Mouse (Mus musculus) midbrain, embryonic 14.5 days (tissue): ENCODE measurements around the gene Ints6. TPM values are rescaled to one million over a fixed set of nuclear protein-coding genes. Genes with fewer than 3 reads are reported as not detected.
"Not testable (repeated sequence)": the region's sequence is repeated elsewhere in the genome, so short reads cannot be mapped to it uniquely, and the experiment has no call there.

ENCODE experiments used
- ATAC-seq: fragments of 200-750 bp; cut with Nextera tagmentation; 2 replicates; pipeline ENCODE4 v1.8.0; 2017; ENCODE audit warnings: moderate number of reproducible peaks, moderate library complexity; ENCODE audit not compliant: low FRiP score, low TSS enrichment
- DNase-seq: peaks from one replicate; pipeline ENCODE4 v3.0.0-alpha.2; 2015
- H3K27ac ChIP-seq: fragments of 300-500 bp; sonication (generic); replicated peaks from 2 replicates; pipeline ENCODE4 v1.5.1; 2014; ENCODE audit warnings: mild to moderate bottlenecking, low read depth, low read length, moderate library complexity
- H3K27me3 ChIP-seq: fragments of 300-500 bp; sonication (generic); 2 replicates; pipeline ENCODE4 v1.6.1; 2014; ENCODE audit warnings: low read length, control low read depth, mixed read lengths; ENCODE audit not compliant: control insufficient read depth, insufficient read depth
- H3K36me3 ChIP-seq: fragments of 300-500 bp; sonication (generic); 2 replicates; pipeline ENCODE4 v1.6.1; 2014; ENCODE audit warnings: low read length, control low read depth; ENCODE audit not compliant: control insufficient read depth, insufficient read depth
- H3K4me1 ChIP-seq: fragments of 300-500 bp; sonication (generic); 2 replicates; pipeline ENCODE4 v1.6.1; 2014; ENCODE audit warnings: mild to moderate bottlenecking, antibody characterized with exemption, low read length, control low read depth; ENCODE audit not compliant: control insufficient read depth, insufficient read depth
- H3K4me2 ChIP-seq: fragments of 300-500 bp; sonication (generic); 2 replicates; pipeline ENCODE4 v1.6.1; 2014; ENCODE audit warnings: mild to moderate bottlenecking, low read length, moderate library complexity
- H3K4me3 ChIP-seq: fragments of 300-500 bp; sonication (generic); replicated peaks from 2 replicates; pipeline ENCODE4 v1.5.1; 2014; ENCODE audit warnings: low read depth, low read length
- H3K9ac ChIP-seq: fragments of 300-500 bp; sonication (generic); replicated peaks from 2 replicates; pipeline ENCODE4 v1.6.1; 2014; ENCODE audit warnings: mild to moderate bottlenecking, low read length, moderate library complexity
- H3K9me3 ChIP-seq: fragments of 300-500 bp; sonication (generic); 2 replicates; pipeline ENCODE4 v1.6.1; 2016; ENCODE audit warnings: low read length, control low read depth, mixed read lengths; ENCODE audit not compliant: control insufficient read depth
- WGBS: fragments of 180-500 bp; shearing (Covaris S2); extraction: QIAGEN DNeasy Blood & Tissue Kit; methylation state at CpG from one replicate; pipeline ENCODE4 v1.1.7; 2014; 5-methylcytosine and 5-hydroxymethylcytosine counted together
- polyA plus RNA-seq: library from polyadenylated mRNA; unstranded; fragments of >200 nt; fragmentation: Nextera tagmentation; extraction: Ambion mirVana; gene quantifications from 2 replicates; pipeline ENCODE4 v1.2.1, GENCODE M21; 2014

Ints6 gene
- polyA plus RNA-seq, 1 experiment from 2014 or later, result 32.5 TPM

DNA sequence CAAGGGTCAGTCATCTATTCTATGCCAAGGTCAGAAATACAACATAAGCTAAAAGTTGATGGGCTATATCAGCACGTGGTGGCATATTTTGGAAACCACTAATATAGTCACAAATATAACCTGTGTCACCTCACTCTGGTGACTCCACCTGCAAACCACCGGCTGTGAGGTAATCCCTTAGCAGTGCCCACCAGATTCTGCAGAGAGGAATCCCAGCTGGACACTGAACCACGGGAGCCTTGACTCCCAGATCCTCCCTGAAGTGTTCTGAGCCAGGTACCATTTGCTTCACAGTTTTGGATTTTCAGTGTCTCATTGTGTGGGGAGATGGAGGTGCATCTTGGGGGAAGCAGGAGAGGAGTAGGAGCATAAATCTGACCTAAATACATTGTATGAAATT, 110.6 kb downstream of the Ints6 start:
- ATAC-seq (no peak), DNase-seq (no peak)
- H3K9ac ChIP-seq, result no peak overlapping the region
- H3K36me3 ChIP-seq, result no peaks in the 10 kb centered on the region
- no peaks in the 10 kb centered on the region for H3K4me1 ChIP-seq
- WGBS, result 65% methylated on average over 3 of the region's 3 CpGs
- H3K27me3 ChIP-seq, result no peaks in the 10 kb centered on the region
- H3K4me2 ChIP-seq, result no peak overlapping the region
- no peak overlapping the region for H3K4me3 ChIP-seq
- H3K27ac ChIP-seq, result no peak overlapping the region
- no peaks in the 10 kb centered on the region for H3K9me3 ChIP-seq

DNA sequence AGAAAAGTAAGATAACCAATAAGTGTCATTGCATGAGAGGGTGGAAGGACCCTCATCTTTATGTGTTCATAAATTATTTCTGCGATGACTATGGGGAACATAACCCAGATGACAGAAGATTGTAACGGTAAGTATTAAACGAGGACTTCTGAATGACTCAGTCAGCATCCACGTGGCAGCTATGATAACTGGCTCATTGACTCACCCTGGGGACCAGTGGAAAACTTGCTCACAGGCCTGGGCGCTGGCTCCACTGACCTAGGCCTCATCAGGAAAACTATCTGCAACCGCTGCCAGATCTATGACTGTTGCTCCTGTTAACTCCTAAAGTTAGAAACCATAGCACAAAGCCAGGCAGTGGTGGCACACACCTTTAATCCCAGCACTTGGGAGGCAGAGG, 112.6 kb downstream of the Ints6 start:
- no peak overlapping the region for H3K27ac ChIP-seq
- DNase-seq, result no peak
- H3K36me3 ChIP-seq, result no peaks in the 10 kb centered on the region
- no peak for ATAC-seq
- no peaks in the 10 kb centered on the region for H3K4me1 ChIP-seq
- no peak overlapping the region for H3K4me3 ChIP-seq
- no peak overlapping the region for H3K9ac ChIP-seq
- H3K4me2 ChIP-seq, result no peak overlapping the region
- H3K27me3 ChIP-seq, result no peaks in the 10 kb centered on the region
- 87% methylated on average over 6 of the region's 6 CpGs for WGBS
- H3K9me3 ChIP-seq, result no peaks in the 10 kb centered on the region

DNA sequence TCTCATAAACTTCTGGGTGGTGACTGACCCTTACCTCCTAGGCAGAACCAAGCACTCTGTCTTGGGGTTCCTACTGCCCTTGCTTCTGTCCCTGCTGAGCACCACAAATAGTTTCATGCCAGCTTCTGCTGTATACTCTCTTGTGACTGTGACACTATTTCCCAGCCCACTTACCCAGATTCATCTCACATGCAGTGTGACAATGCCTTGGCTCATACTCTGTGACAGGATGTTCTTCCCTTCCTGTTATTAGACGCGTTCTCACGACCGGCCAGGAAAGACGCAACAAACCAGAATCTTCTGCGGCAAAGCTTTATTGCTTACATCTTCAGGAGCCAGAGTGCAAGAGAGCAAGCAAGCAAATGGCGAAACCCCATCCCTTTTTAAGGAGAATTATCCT, 118.6 kb downstream of the Ints6 start:
- not testable (repeated sequence) for ATAC-seq

DNA sequence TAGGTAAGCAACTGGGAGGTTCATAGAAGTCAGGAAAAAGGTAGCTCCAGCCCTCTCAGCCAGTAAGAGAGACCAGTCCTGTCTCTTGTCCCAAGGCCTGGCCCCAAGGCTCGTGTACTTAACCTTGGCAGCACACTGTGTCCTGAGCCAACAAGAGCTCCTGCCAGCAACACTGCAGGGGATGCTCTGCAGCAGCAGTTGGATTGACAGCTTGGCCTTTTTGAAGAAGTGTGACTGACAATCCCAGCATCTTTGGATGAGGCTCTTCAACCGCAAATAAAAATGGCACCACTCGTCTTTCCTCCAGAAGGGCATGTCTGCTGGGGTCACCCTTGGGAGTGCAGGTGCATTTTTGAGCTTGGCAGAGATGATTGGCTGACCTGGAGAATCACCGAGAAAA, 120.6 kb downstream of the Ints6 start:
- H3K4me3 ChIP-seq, result no peak overlapping the region
- no peak overlapping the region for H3K4me2 ChIP-seq
- no peak overlapping the region for H3K9ac ChIP-seq
- DNase-seq (no peak), ATAC-seq (no peak)
- no peaks in the 10 kb centered on the region for H3K36me3 ChIP-seq
- WGBS, result 57% methylated on average over 4 of the region's 4 CpGs
- no peak overlapping the region for H3K27ac ChIP-seq
- peaks cover 16% of the 10 kb centered on the region for H3K4me1 ChIP-seq
- H3K27me3 ChIP-seq, result no peaks in the 10 kb centered on the region
- H3K9me3 ChIP-seq, result no peaks in the 10 kb centered on the region

More for the DNA sequence above, 118.6 kb downstream of the Ints6 start:
- H3K9ac ChIP-seq, DNase-seq, H3K4me2 ChIP-seq, H3K9me3 ChIP-seq, H3K27ac ChIP-seq, H3K27me3 ChIP-seq, H3K4me3 ChIP-seq, H3K36me3 ChIP-seq: not testable (repeated sequence)
- H3K4me1 ChIP-seq, result peaks cover 15% of the 10 kb centered on the region
- 96% methylated on average over 6 of the region's 7 CpGs for WGBS

DNA sequence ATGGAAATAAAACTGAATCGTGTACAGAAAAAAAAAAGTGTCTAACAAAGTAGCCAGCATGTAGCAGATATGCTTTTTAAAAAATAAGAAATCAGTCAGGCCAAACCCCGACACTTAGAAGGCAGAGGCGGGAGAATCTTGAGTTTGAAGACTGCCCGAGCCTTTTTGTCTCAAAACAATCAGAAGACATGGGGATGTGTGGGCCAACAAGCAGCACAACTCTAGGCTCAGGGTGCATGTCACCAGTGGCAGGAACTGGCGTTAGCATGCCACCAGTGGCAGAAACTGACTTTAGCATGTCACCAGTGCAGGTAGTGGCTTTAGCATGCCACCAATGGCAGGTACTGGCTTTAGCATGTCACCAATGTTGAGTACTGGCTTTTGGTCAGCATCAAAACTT, 121.4 kb downstream of the Ints6 start:
- Histone ChIP-seq H3K4me3 (no peak overlapping the region), H3K9me3 (no peaks in the 10 kb centered on the region), H3K27me3 (no peaks in the 10 kb centered on the region), H3K4me2 (no peak overlapping the region), H3K9ac (no peak overlapping the region), H3K36me3 (no peaks in the 10 kb centered on the region), H3K27ac (no peak overlapping the region), H3K4me1 (peaks cover 16% of the 10 kb centered on the region)
- no peak for DNase-seq
- no peak for ATAC-seq
- 93% methylated on average over 5 of the region's 5 CpGs for WGBS

DNA sequence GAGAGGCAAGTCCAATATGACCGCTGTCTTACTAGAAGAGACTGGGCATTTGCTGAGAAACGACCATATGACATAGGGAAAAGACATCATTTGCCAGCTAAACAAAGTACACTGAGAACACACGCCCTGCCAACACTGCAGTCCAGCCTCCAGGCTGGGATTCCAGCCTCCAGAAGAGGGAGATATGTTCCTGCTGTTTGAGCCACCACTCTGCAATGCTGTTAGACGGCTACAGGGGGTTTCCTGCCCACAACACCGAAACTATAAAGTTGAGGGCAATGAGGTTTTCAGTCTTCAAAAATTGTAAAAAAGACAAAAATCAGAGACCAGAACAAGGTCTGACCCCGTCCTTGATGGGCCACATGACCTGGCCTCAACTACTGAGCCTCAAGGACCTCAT, 121.9 kb downstream of the Ints6 start:
- no peaks in the 10 kb centered on the region for H3K9me3 ChIP-seq
- peaks cover 16% of the 10 kb centered on the region for H3K4me1 ChIP-seq
- DNase-seq, result peak; percentile 12
- no peak overlapping the region for H3K4me3 ChIP-seq
- H3K9ac ChIP-seq, result no peak overlapping the region
- H3K27ac ChIP-seq, result no peak overlapping the region
- no peaks in the 10 kb centered on the region for H3K27me3 ChIP-seq
- no peaks in the 10 kb centered on the region for H3K36me3 ChIP-seq
- no peak for ATAC-seq
- WGBS, result 83% methylated on average over 6 of the region's 6 CpGs
- no peak overlapping the region for H3K4me2 ChIP-seq

DNA sequence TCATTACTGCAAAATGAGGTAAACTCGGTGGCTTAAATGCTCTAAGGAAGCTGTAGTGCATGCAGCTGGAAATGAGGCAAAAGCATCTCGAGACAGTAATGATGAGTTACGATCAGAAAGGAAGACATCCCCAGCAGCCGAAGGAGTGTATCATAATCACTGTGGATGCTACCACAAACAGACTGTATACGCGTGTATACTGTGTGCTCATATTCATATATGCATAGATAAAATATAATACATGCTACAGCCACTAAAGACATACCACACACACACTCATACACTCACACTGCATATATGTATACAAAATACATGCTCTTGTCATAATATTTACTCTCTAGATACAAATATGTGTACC, 122.6 kb downstream of the Ints6 start:
- no peak overlapping the region; the same call in 1 of the 2 replicates for H3K9ac ChIP-seq
- peak overlapping the region; percentile 60 for H3K27ac ChIP-seq
- ATAC-seq (peak; percentile 50; the same call in 1 of the 2 replicates), DNase-seq (no peak)
- 36% methylated on average over 6 of the region's 6 CpGs for WGBS
- peak overlapping the region; percentile 42 for H3K4me2 ChIP-seq
- no peaks in the 10 kb centered on the region for H3K9me3 ChIP-seq
- H3K27me3 ChIP-seq, result no peaks in the 10 kb centered on the region
- peaks cover 16% of the 10 kb centered on the region for H3K4me1 ChIP-seq
- no peak overlapping the region for H3K4me3 ChIP-seq
- no peaks in the 10 kb centered on the region for H3K36me3 ChIP-seq

DNA sequence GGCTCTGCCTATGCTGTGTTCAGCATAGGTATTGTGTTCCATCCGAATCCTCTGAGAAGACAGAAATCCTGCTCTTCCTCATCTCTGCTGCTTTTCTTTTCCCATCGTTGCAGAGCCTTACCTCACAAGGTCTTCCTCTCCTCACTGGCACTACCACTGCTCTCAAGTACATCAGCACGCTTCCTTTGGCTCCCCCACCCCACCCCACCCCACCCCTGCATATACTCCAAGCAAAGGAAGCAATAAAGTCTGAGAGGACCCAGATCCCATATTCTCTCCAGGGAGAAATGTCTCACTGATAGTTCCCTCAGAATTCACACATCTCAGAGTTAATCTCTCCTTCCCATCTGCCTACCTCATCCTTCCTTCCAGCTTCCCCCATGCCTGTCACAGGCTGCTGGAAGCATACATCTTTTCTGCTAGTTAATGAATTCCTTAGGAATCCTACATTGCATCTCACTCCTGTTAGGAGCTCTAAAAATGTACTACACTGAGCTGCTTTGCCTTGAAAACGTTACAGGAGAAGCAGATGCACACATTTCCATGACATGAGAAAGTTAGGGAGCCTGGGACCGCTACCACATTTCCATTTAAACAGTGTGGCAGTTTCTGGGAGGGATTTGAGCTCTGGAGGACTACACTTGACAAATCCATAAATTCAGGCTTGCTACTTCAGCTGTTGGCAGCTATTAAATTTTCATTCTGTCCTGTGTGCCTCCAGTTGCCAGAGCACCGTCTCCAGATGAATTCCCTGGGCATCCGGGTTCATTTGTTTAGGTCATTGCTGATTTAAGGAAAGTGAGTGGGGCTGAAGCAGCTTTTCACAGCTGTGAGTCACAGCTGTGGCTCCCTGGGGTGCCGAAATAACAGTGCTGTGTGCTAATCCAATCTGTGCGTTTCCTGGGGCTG, 123.3 kb downstream of the Ints6 start:
- Histone ChIP-seq H3K4me1 (peaks cover 16% of the 10 kb centered on the region), H3K4me3 (no peak overlapping the region), H3K4me2 (peak overlapping the region; percentile 42), H3K36me3 (no peaks in the 10 kb centered on the region), H3K27ac (peak overlapping the region; percentile 60), H3K9ac (peak overlapping the region; percentile 23; the same call in 1 of the 2 replicates), H3K27me3 (no peaks in the 10 kb centered on the region), H3K9me3 (no peaks in the 10 kb centered on the region)
- peak; percentile 24; the same call in 1 of the 2 replicates for ATAC-seq
- DNase-seq, result peak; percentile 69
- WGBS, result 25% methylated on average over 9 of the region's 9 CpGs

DNA sequence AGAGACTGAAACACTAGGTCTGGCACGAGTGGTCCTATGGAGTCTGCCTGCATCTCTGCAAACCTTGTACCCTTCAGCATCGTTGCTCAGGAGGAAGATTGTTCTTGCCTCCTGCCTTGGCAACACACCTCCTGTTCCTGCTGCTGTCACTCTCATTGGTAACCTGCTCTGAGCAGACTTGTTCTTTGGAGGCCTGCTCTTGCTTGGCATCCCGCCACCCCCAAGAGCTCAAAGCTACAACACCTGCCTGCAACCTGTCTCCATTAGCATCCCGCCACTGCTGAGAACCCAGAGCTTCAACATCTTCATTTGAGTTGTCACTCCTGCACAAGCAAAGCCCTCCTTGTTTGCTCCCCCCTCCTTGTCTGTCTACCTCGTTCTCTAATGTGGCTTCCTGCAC, 133.0 kb downstream of the Ints6 start:
- DNase-seq, result no peak
- Histone ChIP-seq H3K4me2 (no peak overlapping the region), H3K9me3 (no peaks in the 10 kb centered on the region; the same call in 1 of the 2 replicates), H3K4me3 (no peak overlapping the region), H3K27me3 (no peaks in the 10 kb centered on the region), H3K36me3 (no peaks in the 10 kb centered on the region), H3K27ac (no peak overlapping the region), H3K4me1 (no peaks in the 10 kb centered on the region), H3K9ac (no peak overlapping the region)
- ATAC-seq, result no peak
- 94% methylated on average over 5 of the region's 5 CpGs for WGBS
